Mouse (Mus musculus): ENCODE measurements around the gene Fam168a. TPM values are rescaled to one million over a fixed set of nuclear protein-coding genes. Genes with fewer than 3 reads are reported as not detected.

The Fam168a gene
- total RNA-seq, 2 experiments from 2014 or later = 9.9 to 28.4 TPM

Other genes starting within 250 kb of the Fam168a start
- 0.07 TPM in 2 replicates for gene Ucp3, start 233.6 kb upstream of the Fam168a start, total RNA-seq (2015)
- 0.45 TPM in 1 of 2 replicates, not detected in the other for gene Ucp3, start 233.6 kb upstream of the Fam168a start, total RNA-seq (2017)
- 702 and 742 TPM in 2 replicates for gene Ucp2, start 213.3 kb upstream of the Fam168a start, total RNA-seq (2015)
- 316 and 332 TPM in 2 replicates for gene Ucp2, start 213.3 kb upstream of the Fam168a start, total RNA-seq (2017)
- gene Dnajb13, start 191.7 kb upstream of the Fam168a start, total RNA-seq (2015) = not detected in 2 replicates
- 0.16 and 0.44 TPM in 2 replicates for gene Dnajb13, start 191.7 kb upstream of the Fam168a start, total RNA-seq (2017)
- 24.7 and 31.5 TPM in 2 replicates for gene Coa4, start 169.6 kb upstream of the Fam168a start, total RNA-seq (2015)
- gene Coa4, start 169.6 kb upstream of the Fam168a start, total RNA-seq (2017) = 19.4 and 23.0 TPM in 2 replicates
- 102 and 106 TPM in 2 replicates for gene Rab6a, start 99.2 kb upstream of the Fam168a start, total RNA-seq (2015)
- gene Rab6a, start 99.2 kb upstream of the Fam168a start, total RNA-seq (2017) = 87.5 and 100 TPM in 2 replicates
- 49.4 and 54.0 TPM in 2 replicates for gene Mrpl48, start 98.3 kb upstream of the Fam168a start, total RNA-seq (2015)
- gene Mrpl48, start 98.3 kb upstream of the Fam168a start, total RNA-seq (2017) = 62.2 and 83.3 TPM in 2 replicates
- not detected in 2 replicates for gene Plekhb1, start 44.2 kb upstream of the Fam168a start, total RNA-seq (2015)
- not detected in 2 replicates for gene Plekhb1, start 44.2 kb upstream of the Fam168a start, total RNA-seq (2017)
- 23.9 and 27.2 TPM in 2 replicates for gene Relt, start 156.8 kb downstream of the Fam168a start, total RNA-seq (2015)
- 45.0 and 58.3 TPM in 2 replicates for gene Relt, start 156.8 kb downstream of the Fam168a start, total RNA-seq (2017)
- gene Arhgef17, start 225.5 kb downstream of the Fam168a start, total RNA-seq (2015) = 0.09 and 0.21 TPM in 2 replicates
- 0.12 TPM in 1 of 2 replicates, not detected in the other for gene Arhgef17, start 225.5 kb downstream of the Fam168a start, total RNA-seq (2017)

All from megakaryocyte, adult 5-6 weeks (primary cell).